Comparison of ENCODE assay signal across 8 mouse cellular contexts in genomic region chr7:44495992-44496770, GRCm38 (mm10). TPM values are rescaled to one million over a fixed set of nuclear protein-coding genes. Genes with fewer than 3 reads are reported as not detected.
A peak's percentile ranks its signal among the peaks of the same experiment; 100 is the strongest.
DNase-seq lines count a peak whose midpoint lies in the region; ATAC-seq and TF ChIP-seq lines count a peak whose summit lies in the region.

TSS of gene Emc10 (minus strand) at chr7:44496529.
TSS of gene Fam71e1 (plus strand) at chr7:44496581.

- H3K9ac ChIP-seq in forebrain, embryonic 12.5 days = peak within 1 kb of the TSS; percentile 84
- H3K9ac ChIP-seq in heart, postnatal 0 days (replicated peaks; ENCODE audit: low read depth, low read length) = peak within 1 kb of the TSS; percentile 72
- peak within 1 kb of the TSS; percentile 94 for H3K9ac ChIP-seq in liver, embryonic 16.5 days (ENCODE audit: low read depth, low read length)
- peak within 1 kb of the TSS; percentile 95 for H3K9ac ChIP-seq in neural tube, embryonic 13.5 days

- peak within 1 kb of the TSS; percentile 96 for H3K27ac ChIP-seq in forebrain, embryonic 12.5 days
- H3K27ac ChIP-seq in heart, postnatal 0 days (ENCODE audit: low read depth) = peak within 1 kb of the TSS; percentile 89
- peak within 1 kb of the TSS; percentile 96 for H3K27ac ChIP-seq in liver, embryonic 16.5 days (ENCODE audit: low read length)
- H3K27ac ChIP-seq in neural tube, embryonic 13.5 days (replicated peaks) = peak within 1 kb of the TSS; percentile 95
- H3K27ac ChIP-seq in testis, adult 2 months (ENCODE audit: control insufficient read depth, insufficient read depth, low read depth, low read length) = peak within 1 kb of the TSS; percentile 93

- TF ChIP-seq CTCF in E14TG2a.4 (conservative IDR thresholded peaks at IDR 0.05; ENCODE audit: low read length) = no peak
- no peak for TF ChIP-seq CTCF in heart, postnatal 0 days (IDR thresholded peaks at IDR 0.05; ENCODE audit: low read depth)
- TF ChIP-seq CTCF in testis, adult 2 months (IDR thresholded peaks at IDR 0.05; ENCODE audit: control insufficient read depth, insufficient read depth, insufficient replicate concordance, low read depth, low read length) = no peak

- peaks cover 36% of the 10 kb centered on the region for H3K36me3 ChIP-seq in E14TG2a.4 (ENCODE audit: insufficient read depth, low read length)
- peaks cover 33% of the 10 kb centered on the region for H3K36me3 ChIP-seq in forebrain, embryonic 12.5 days (replicated peaks)
- peaks cover 20% of the 10 kb centered on the region for H3K36me3 ChIP-seq in heart, postnatal 0 days (replicated peaks; ENCODE audit: control insufficient read depth, insufficient read depth, low read length)
- peaks cover 11% of the 10 kb centered on the region for H3K36me3 ChIP-seq in liver, embryonic 16.5 days (ENCODE audit: control insufficient read depth, insufficient read depth)
- H3K36me3 ChIP-seq in neural tube, embryonic 13.5 days = peaks cover 30% of the 10 kb centered on the region
- H3K36me3 ChIP-seq in testis, adult 2 months (ENCODE audit: control insufficient read depth, insufficient read depth, low read length) = no peaks in the 10 kb centered on the region

- H3K4me2 ChIP-seq in forebrain, embryonic 12.5 days = peak within 1 kb of the TSS; percentile 87
- peak within 1 kb of the TSS; percentile 80 for H3K4me2 ChIP-seq in heart, postnatal 0 days (ENCODE audit: low read depth, low read length)
- H3K4me2 ChIP-seq in liver, embryonic 16.5 days (ENCODE audit: low read depth, low read length) = peak within 1 kb of the TSS; percentile 82
- peak within 1 kb of the TSS; percentile 85 for H3K4me2 ChIP-seq in neural tube, embryonic 13.5 days

- WGBS in forebrain, embryonic 12.5 days = 1% methylated on average over 58 of the region's 58 CpGs
- 1% methylated on average over 58 of the region's 58 CpGs for WGBS in heart, postnatal 0 days
- WGBS in liver, embryonic 16.5 days (ENCODE audit: insufficient replicate concordance) = under 1% methylated on average over 58 of the region's 58 CpGs
- 1% methylated on average over 58 of the region's 58 CpGs for WGBS in neural tube, embryonic 13.5 days

- peak; percentile 77; the same call in 1 of the 2 replicates for TF ChIP-seq EP300 in heart, postnatal 0 days (IDR thresholded peaks at IDR 0.05; ENCODE audit: low read depth)

- peak within 1 kb of the TSS; percentile 91 for H3K4me3 ChIP-seq in E14TG2a.4 (replicated peaks; ENCODE audit: low read length)
- peak within 1 kb of the TSS; percentile 74 for H3K4me3 ChIP-seq in forebrain, embryonic 12.5 days (replicated peaks)
- peak within 1 kb of the TSS; percentile 67 for H3K4me3 ChIP-seq in heart, postnatal 0 days (ENCODE audit: low read depth, low read length)
- H3K4me3 ChIP-seq in liver, embryonic 16.5 days (ENCODE audit: low read depth, low read length) = peak within 1 kb of the TSS; percentile 80
- H3K4me3 ChIP-seq in neural tube, embryonic 13.5 days = peak within 1 kb of the TSS; percentile 86
- H3K4me3 ChIP-seq in testis, adult 2 months (ENCODE audit: control insufficient read depth, low read depth, low read length) = peak within 1 kb of the TSS; percentile 96

- H3K9me3 ChIP-seq in E14TG2a.4 (ENCODE audit: low read length) = no peaks in the 10 kb centered on the region
- no peaks in the 10 kb centered on the region for H3K9me3 ChIP-seq in forebrain, embryonic 12.5 days
- no peaks in the 10 kb centered on the region for H3K9me3 ChIP-seq in heart, postnatal 0 days (replicated peaks; ENCODE audit: control insufficient read depth, low read length)
- no peaks in the 10 kb centered on the region for H3K9me3 ChIP-seq in liver, embryonic 16.5 days (replicated peaks; ENCODE audit: control insufficient read depth, low read length)
- no peaks in the 10 kb centered on the region for H3K9me3 ChIP-seq in neural tube, embryonic 13.5 days

- peak; percentile 94 for TF ChIP-seq POLR2A in testis, adult 2 months (IDR thresholded peaks at IDR 0.05; ENCODE audit: control insufficient read depth, low read depth, low read length)

- H3K4me1 ChIP-seq in E14TG2a.4 (replicated peaks; ENCODE audit: low read depth, low read length) = peaks cover 78% of the 10 kb centered on the region
- H3K4me1 ChIP-seq in forebrain, embryonic 12.5 days = peaks cover 26% of the 10 kb centered on the region
- H3K4me1 ChIP-seq in heart, postnatal 0 days (ENCODE audit: control insufficient read depth, insufficient read depth) = peaks cover 15% of the 10 kb centered on the region
- peaks cover 27% of the 10 kb centered on the region for H3K4me1 ChIP-seq in liver, embryonic 16.5 days (ENCODE audit: control insufficient read depth, low read depth, low read length)
- peaks cover 32% of the 10 kb centered on the region for H3K4me1 ChIP-seq in neural tube, embryonic 13.5 days (replicated peaks)
- peaks cover 13% of the 10 kb centered on the region for H3K4me1 ChIP-seq in testis, adult 2 months (ENCODE audit: control insufficient read depth, insufficient read depth, low read length)

- ATAC-seq in forebrain, embryonic 12.5 days (ENCODE audit: low FRiP score) = peak; percentile 96
- ATAC-seq in heart, postnatal 0 days (ENCODE audit: insufficient read depth, low read depth) = peak; percentile 94
- peak; percentile 94 for ATAC-seq in liver, embryonic 16.5 days (ENCODE audit: low read depth)
- peak; percentile 96 for ATAC-seq in neural tube, embryonic 13.5 days (ENCODE audit: low read depth)

- peak; percentile 100 for DNase-seq in c-Kit-positive CD71-positive TER-119-positive erythroid progenitor cells, embryonic 14.5 days (ENCODE audit: low spot score)
- DNase-seq in heart, postnatal 0 days (ENCODE audit: low spot score) = peak; percentile 95
- DNase-seq in kidney, postnatal 4 days = peak; percentile 98 to 99

- H3K27me3 ChIP-seq in E14TG2a.4 (ENCODE audit: insufficient read depth, low read length) = no peaks in the 10 kb centered on the region
- peaks cover 20% of the 10 kb centered on the region for H3K27me3 ChIP-seq in forebrain, embryonic 12.5 days
- no peaks in the 10 kb centered on the region; the same call in 1 of the 2 replicates for H3K27me3 ChIP-seq in heart, postnatal 0 days (ENCODE audit: control insufficient read depth, insufficient read depth, low read length)
- peaks cover 2% of the 10 kb centered on the region for H3K27me3 ChIP-seq in liver, embryonic 16.5 days (ENCODE audit: control insufficient read depth, insufficient read depth, low read depth, low read length)
- no peaks in the 10 kb centered on the region for H3K27me3 ChIP-seq in neural tube, embryonic 13.5 days
- no peaks in the 10 kb centered on the region for H3K27me3 ChIP-seq in testis, adult 2 months (ENCODE audit: control insufficient read depth, insufficient read depth, low read length)

RNA-seq across cellular contexts. Expression of gene Emc10, which starts in this region (rescaled TPM):
- 121 and 125 TPM in 2 replicates for polyA plus RNA-seq in forebrain, embryonic 12.5 days (2016; fragmentation: Nextera tagmentation; extraction: Ambion mirVana)
- total RNA-seq in heart, postnatal 0 days (2014; rRNA removed; ENCODE audit: low replicate concordance) = 206 and 212 TPM in 2 replicates
- polyA plus RNA-seq in heart, postnatal 0 days (2015; fragmentation: Nextera tagmentation; extraction: Ambion mirVana) = 67.0 and 73.2 TPM in 2 replicates
- polyA plus RNA-seq in liver, embryonic 16.5 days (2015; fragmentation: Nextera tagmentation; extraction: Ambion mirVana) = 34.4 and 40.6 TPM in 2 replicates
- polyA plus RNA-seq in neural tube, embryonic 13.5 days (2015; fragmentation: Nextera tagmentation; extraction: Ambion mirVana) = 139 TPM in 2 replicates
- 122 and 127 TPM in 2 replicates for polyA plus RNA-seq in testis, adult 2 months (2012; rRNA removed)

RNA-seq across cellular contexts. Expression of gene Fam71e1, which starts in this region (rescaled TPM):
- 29.8 and 34.2 TPM in 2 replicates for polyA plus RNA-seq in forebrain, embryonic 12.5 days (2016; fragmentation: Nextera tagmentation; extraction: Ambion mirVana)
- total RNA-seq in heart, postnatal 0 days (2014; rRNA removed; ENCODE audit: low replicate concordance) = 3.2 and 4.3 TPM in 2 replicates
- polyA plus RNA-seq in heart, postnatal 0 days (2015; fragmentation: Nextera tagmentation; extraction: Ambion mirVana) = 11.4 and 12.5 TPM in 2 replicates
- polyA plus RNA-seq in liver, embryonic 16.5 days (2015; fragmentation: Nextera tagmentation; extraction: Ambion mirVana) = 1.3 and 1.4 TPM in 2 replicates
- polyA plus RNA-seq in neural tube, embryonic 13.5 days (2015; fragmentation: Nextera tagmentation; extraction: Ambion mirVana) = 23.0 and 29.8 TPM in 2 replicates
- polyA plus RNA-seq in testis, adult 2 months (2012; rRNA removed) = 1,517 and 1,849 TPM in 2 replicates

Comparison
In these comparisons a context has a peak if more than half of its experiments do, and no peak if none do; other contexts are left out.
1. Peak in every context shown above with its lines: DNase-seq, ATAC-seq, H3K4me3 ChIP-seq and H3K27ac ChIP-seq.
2. RNA of gene Fam71e1 (polyA plus RNA-seq): 1,517 to 1,849 TPM in testis, adult 2 months; 29.8 to 34.2 TPM in forebrain, embryonic 12.5 days, 23.0 to 29.8 TPM in neural tube, embryonic 13.5 days, 11.4 to 12.5 TPM in heart, postnatal 0 days and 1.3 to 1.4 TPM in liver, embryonic 16.5 days; every median in the first group is over 10 times any median in the second.